Mouse (Mus musculus): ENCODE data around the gene Madd. TPM values are rescaled to one million over a fixed set of nuclear protein-coding genes. Genes with fewer than 3 reads are reported as not detected.

Madd gene
- total RNA-seq, 2 experiments from 2014 or later = 232 to 233 TPM

GRCm38 (mm10) chr2:91136513-91137412, 46.9 kb downstream of the Madd start:
- intact Hi-C loops (cut with DNase I) = no loop called here
- DNase-seq (ENCODE audit: low spot score in 2 of 2) = no peak

- intact Hi-C loops (cut with DNase I) = no loop called here
Measured at GRCm38 (mm10) chr2:91132035-91132434, 51.6 kb downstream of the Madd start.

GRCm38 (mm10) chr2:91131251-91131650, 52.4 kb downstream of the Madd start:
- intact Hi-C loops (cut with DNase I) = no loop called here
- DNase-seq (ENCODE audit: low spot score in 2 of 2) = no peak

More at GRCm38 (mm10) chr2:91132035-91132434, 51.6 kb downstream of the Madd start:
- no peak for DNase-seq (ENCODE audit: low spot score in 2 of 2)

GRCm38 (mm10) chr2:91130126-91130525, 53.5 kb downstream of the Madd start:
- DNase-seq (ENCODE audit: low spot score in 2 of 2) = no peak
- intact Hi-C loops (cut with DNase I) = no loop called here

- DNase-seq (ENCODE audit: low spot score in 2 of 2) = no peak
- intact Hi-C loops (cut with DNase I) = no loop called here
Measured at GRCm38 (mm10) chr2:91128761-91129160, 54.9 kb downstream of the Madd start.

- intact Hi-C loops (cut with DNase I) = no loop called here
- DNase-seq (ENCODE audit: low spot score in 2 of 2) = no peak
Measured at GRCm38 (mm10) chr2:91125101-91125500, 58.5 kb downstream of the Madd start.

GRCm38 (mm10) chr2:91123521-91123920, 60.1 kb downstream of the Madd start:
- intact Hi-C loops (cut with DNase I) = no loop called here
- no peak for DNase-seq (ENCODE audit: low spot score in 2 of 2)

- no peak for DNase-seq (ENCODE audit: low spot score in 2 of 2)
- intact Hi-C loops (cut with DNase I) = loop anchor here (2.0 kb wide), 1 partner anchor 27 kb away; no protein-coding TSS in a partner anchor
Measured at GRCm38 (mm10) chr2:91121497-91121896, 62.1 kb downstream of the Madd start.

- DNase-seq (ENCODE audit: low spot score in 2 of 2) = peak in 1 of 2 experiments; percentile 53
- intact Hi-C loops (cut with DNase I) = loop anchor here (2.0 kb wide), 1 partner anchor 28 kb away; no protein-coding TSS in a partner anchor
Measured at GRCm38 (mm10) chr2:91121011-91121410, 62.6 kb downstream of the Madd start.

- DNase-seq (ENCODE audit: low spot score in 2 of 2) = no peak
- intact Hi-C loops (cut with DNase I) = loop anchor here (2.0 kb wide), 1 partner anchor 29 kb away; no protein-coding TSS in a partner anchor
Measured at GRCm38 (mm10) chr2:91120261-91120671, 63.4 kb downstream of the Madd start.

- intact Hi-C loops (cut with DNase I) = loop anchor here (5.0 kb wide), 2 partner anchors 118 to 143 kb away; partner anchors contain the start of genes Arfgap2 and Ddb2
- no peak for DNase-seq (ENCODE audit: low spot score in 2 of 2)
Measured at GRCm38 (mm10) chr2:91119551-91119950, 64.1 kb downstream of the Madd start.

GRCm38 (mm10) chr2:91119061-91119460, 64.6 kb downstream of the Madd start:
- intact Hi-C loops (cut with DNase I) = loop anchor here (5.0 kb wide), 2 partner anchors 118 to 143 kb away; partner anchors contain the start of genes Arfgap2 and Ddb2
- no peak for DNase-seq (ENCODE audit: low spot score in 2 of 2)

- intact Hi-C loops (cut with DNase I) = loop anchor here (5.0 kb wide), 2 partner anchors 119 to 144 kb away; partner anchors contain the start of genes Arfgap2 and Ddb2
- no peak for DNase-seq (ENCODE audit: low spot score in 2 of 2)
Measured at GRCm38 (mm10) chr2:91118647-91119046, 65.0 kb downstream of the Madd start.

- no peak for DNase-seq (ENCODE audit: low spot score in 2 of 2)
- intact Hi-C loops (cut with DNase I) = loop anchor here (5.0 kb wide), 2 partner anchors 120 to 145 kb away; partner anchors contain the start of genes Arfgap2 and Ddb2
Measured at GRCm38 (mm10) chr2:91117585-91118275, 65.9 kb downstream of the Madd start, which contains the start of gene Mybpc3. TSS of gene Mybpc3 (plus strand) at chr2:91118144.

GRCm38 (mm10) chr2:91116842-91117241, 66.8 kb downstream of the Madd start:
- peak in 1 of 2 experiments; percentile 64 for DNase-seq (ENCODE audit: low spot score in 2 of 2)
- intact Hi-C loops (cut with DNase I) = loop anchor here (5.0 kb wide), 2 partner anchors 120 to 145 kb away; partner anchors contain the start of genes Arfgap2 and Ddb2

GRCm38 (mm10) chr2:91115578-91115970, 68.1 kb downstream of the Madd start:
- intact Hi-C loops (cut with DNase I) = loop anchor here (2.0 to 5.0 kb wide), 3 partner anchors 79 to 147 kb away; partner anchors contain the start of genes Arfgap2 and Ddb2
- DNase-seq (ENCODE audit: low spot score in 2 of 2) = no peak

GRCm38 (mm10) chr2:91114781-91115577, 68.7 kb downstream of the Madd start:
- intact Hi-C loops (cut with DNase I) = loop anchor here (2.0 to 5.0 kb wide), 4 partner anchors 80 to 367 kb away; partner anchors contain the start of genes Arfgap2 and Ddb2
- peak; percentile 90 to 97 for DNase-seq (ENCODE audit: low spot score in 2 of 2)

GRCm38 (mm10) chr2:91113852-91114251, 69.8 kb downstream of the Madd start:
- intact Hi-C loops (cut with DNase I) = loop anchor here (2.0 to 5.0 kb wide), 2 partner anchors 81 to 368 kb away; no protein-coding TSS in a partner anchor
- DNase-seq (ENCODE audit: low spot score in 2 of 2) = no peak

- DNase-seq (ENCODE audit: low spot score in 2 of 2) = no peak
- intact Hi-C loops (cut with DNase I) = loop anchor here (5.0 kb wide), 1 partner anchor 369 kb away; no protein-coding TSS in a partner anchor
Measured at GRCm38 (mm10) chr2:91113334-91113733, 70.3 kb downstream of the Madd start.

Data from left cerebral cortex, postnatal 25 days (tissue).